Mouse (Mus musculus): ENCODE measurements at regions not wholly inside any gene's neighbourhood (a gene's known extent, or its start where the extent isn't known, plus 50 kb on each side); places are given as distances from the start of the nearest gene placed in this dataset.

GRCm38 (mm10) chr16:73804572-73804971, 607.1 kb downstream of the Robo2 start:
- TF ChIP-seq CTCF (conservative IDR thresholded peaks at IDR 0.05; ENCODE audit: insufficient read depth, insufficient read length, low read depth, low read length) (no peak), POLR2A (IDR thresholded peaks at IDR 0.05; ENCODE audit: low read depth, low read length) (no peak)
